Mouse (Mus musculus): Measurements from ENCODE around the gene Psg26. TPM values are rescaled to one million over a fixed set of nuclear protein-coding genes. Genes with fewer than 3 reads are reported as not detected.
"Not testable (repeated sequence)": the region's sequence is repeated elsewhere in the genome, so short reads cannot be mapped to it uniquely, and the experiment has no call there.

Gene Psg26
- not detected for total RNA-seq (2021)

DNA sequence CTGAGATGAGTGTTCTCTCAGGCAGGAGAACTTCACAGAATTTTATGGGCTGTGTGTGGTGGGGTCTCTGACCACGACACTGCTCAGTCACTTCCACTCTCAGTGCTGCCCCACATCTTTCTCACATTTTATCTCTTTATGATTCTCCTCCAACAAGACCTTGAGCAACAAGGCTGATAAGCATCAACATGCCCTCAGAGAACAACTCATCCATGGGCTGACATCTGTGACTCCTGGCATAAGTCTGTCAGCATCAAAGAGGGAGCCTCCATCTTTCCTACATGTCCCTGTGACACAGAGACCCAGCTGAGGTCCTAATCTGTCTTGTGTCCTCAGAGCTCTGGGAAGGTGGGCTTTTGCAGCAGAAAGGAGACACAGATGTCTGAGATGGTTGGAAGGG is at the start of gene Psg26:
Gene Psg26 (minus strand): TSS at position 101 of the 400 bp plus-strand sequence.
- no peak for DNase-seq (ENCODE audit: low spot score in 2 of 2)
- intact Hi-C loops (cut with DNase I), result no loop called here

GRCm38 (mm10) chr7:18533420-18533819 is 49.4 kb upstream of the Psg26 start:
- no peak for DNase-seq (ENCODE audit: low spot score in 2 of 2)
- intact Hi-C loops (cut with DNase I), result no loop called here

DNA sequence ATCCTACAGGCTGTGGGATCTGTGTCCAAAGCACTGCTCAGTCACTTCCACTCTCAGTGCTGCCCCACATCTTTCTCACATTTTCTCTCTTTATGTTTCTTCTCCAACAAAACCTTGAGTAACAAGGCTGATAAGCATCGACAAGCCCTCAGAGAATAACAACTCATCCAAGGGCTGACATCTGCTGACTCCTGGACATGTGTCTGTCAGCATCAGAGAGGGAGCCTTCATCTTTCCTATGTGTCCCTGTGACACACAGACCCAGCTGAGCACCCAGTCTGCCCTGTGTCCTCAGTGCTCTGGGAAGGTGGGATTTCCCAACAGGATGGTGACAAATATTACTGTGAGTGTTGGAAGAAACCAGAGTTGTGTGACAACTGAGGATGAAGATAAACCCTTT is 48.2 kb upstream of the Psg26 start, which contains the start of gene Psg25:
Gene Psg25 (minus strand): TSS at position 101 of the 400 bp plus-strand sequence.
- intact Hi-C loops (cut with DNase I), result no loop called here
- DNase-seq (ENCODE audit: low spot score in 2 of 2), result no peak

GRCm38 (mm10) chr7:18524668-18525067 is 40.7 kb upstream of the Psg26 start:
- intact Hi-C loops (cut with DNase I), result no loop called here
- DNase-seq (ENCODE audit: low spot score in 2 of 2), result no peak

- intact Hi-C loops (cut with DNase I); DNase-seq (ENCODE audit: low spot score in 2 of 2): not testable (repeated sequence)
Observed at GRCm38 (mm10) chr7:18512848-18513247, 28.9 kb upstream of the Psg26 start.

DNA sequence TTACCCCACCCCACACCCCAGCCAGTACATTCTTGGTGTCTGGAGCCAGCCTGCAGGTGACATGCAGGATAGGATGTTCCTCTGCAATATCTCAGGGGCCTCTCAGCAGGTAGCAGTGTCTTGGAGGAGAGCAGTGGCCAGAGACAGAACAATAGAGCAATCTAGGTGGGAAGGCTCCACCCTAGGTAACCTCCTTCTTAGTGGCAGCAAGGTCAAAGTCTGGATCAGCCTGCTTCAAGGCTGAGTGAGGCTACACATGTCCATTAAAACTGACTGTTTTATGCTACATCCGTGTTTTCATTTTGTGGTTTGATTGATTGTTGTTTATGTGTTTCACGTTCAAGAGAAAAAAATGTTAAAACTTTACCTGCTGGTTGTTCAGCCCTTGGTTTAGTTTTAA is 28.4 kb upstream of the Psg26 start:
- intact Hi-C loops (cut with DNase I); DNase-seq (ENCODE audit: low spot score in 2 of 2): not testable (repeated sequence)

DNA sequence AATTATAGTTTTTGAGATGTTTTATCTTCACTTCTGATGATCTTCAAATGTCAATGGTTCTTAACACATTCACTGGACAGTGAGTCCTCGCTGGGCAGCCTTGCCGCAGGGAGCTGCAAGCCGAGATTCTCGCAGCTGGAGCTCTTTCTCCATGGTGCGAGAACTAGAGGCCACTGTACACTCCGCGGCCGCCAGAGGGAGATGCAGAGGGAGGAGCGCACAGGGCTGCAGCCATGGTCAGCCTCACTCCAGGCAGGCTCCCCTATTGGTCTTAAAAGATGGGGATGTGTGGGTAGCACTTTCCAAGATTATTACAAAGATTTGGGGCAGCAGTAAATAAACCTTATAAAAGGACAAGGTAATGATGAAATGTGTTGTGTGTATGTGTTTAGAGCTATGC is 27.5 kb upstream of the Psg26 start:
- no peak for DNase-seq (ENCODE audit: low spot score in 2 of 2)
- intact Hi-C loops (cut with DNase I), result no loop called here

DNA sequence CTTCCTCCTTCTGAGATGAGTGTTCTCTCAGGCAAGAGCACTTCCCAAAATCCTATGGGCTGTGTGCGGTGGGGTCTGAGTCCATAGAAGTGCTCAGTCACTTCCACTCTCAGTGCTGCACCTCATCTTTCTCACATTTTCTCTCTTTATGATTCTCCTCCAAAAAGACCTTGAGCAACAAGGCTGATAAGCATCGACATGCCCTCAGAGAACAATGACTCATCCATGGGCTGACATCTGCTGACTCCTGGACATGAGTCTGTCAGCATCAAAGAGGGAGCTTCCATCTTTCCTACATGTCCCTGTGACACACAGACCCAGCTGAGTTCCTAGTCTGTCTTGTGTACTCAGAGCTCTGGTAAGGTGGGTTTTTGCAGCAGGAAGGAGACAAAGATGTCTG is 52.0 kb downstream of the Psg26 start, which contains the start of gene Psg28:
Gene Psg28 (minus strand): TSS at position 101 of the 400 bp plus-strand sequence.
- DNase-seq (ENCODE audit: low spot score in 2 of 2); intact Hi-C loops (cut with DNase I): not testable (repeated sequence)

Other genes with a start within 250 kb of the Psg26 start
- not detected for gene Mill1, start 238.8 kb downstream of the Psg26 start, total RNA-seq (2021)
- gene Psg18, start 129.2 kb downstream of the Psg26 start, total RNA-seq (2021), result not detected
- gene Psg28, start 52.1 kb downstream of the Psg26 start, total RNA-seq (2021), result not detected
- not detected for gene Psg25, start 48.1 kb upstream of the Psg26 start, total RNA-seq (2021)
- gene Psg27, start 83.1 kb upstream of the Psg26 start, total RNA-seq (2021), result not detected
- gene Psg23, start 132.3 kb upstream of the Psg26 start, total RNA-seq (2021), result not detected
- not detected for gene Psg21, start 172.5 kb upstream of the Psg26 start, total RNA-seq (2021)
- gene Psg20, start 202.0 kb upstream of the Psg26 start, total RNA-seq (2021), result not detected
- gene Psg22, start 233.9 kb upstream of the Psg26 start, total RNA-seq (2021), result not detected

All from left cerebral cortex, postnatal 25 days (tissue).